Mouse (Mus musculus) liver, embryonic 16.5 days (tissue): Measurements from ENCODE around the gene Mapt. TPM values are rescaled to one million over a fixed set of nuclear protein-coding genes. Genes with fewer than 3 reads are reported as not detected.

Experiments
- ATAC-seq: fragments of 200-750 bp; cut with Nextera tagmentation; 2 replicates; pipeline ENCODE4 v1.8.0; 2017; ENCODE audit warnings: low read depth, mild to moderate bottlenecking, moderate number of reproducible peaks, moderate library complexity
- H3K27ac ChIP-seq: fragments of 300-500 bp; sonication (generic); 2 replicates; pipeline ENCODE4 v1.5.1; 2014; ENCODE audit warnings: mild to moderate bottlenecking, low read length
- H3K27me3 ChIP-seq: fragments of 300-500 bp; sonication (generic); 2 replicates; pipeline ENCODE4 v1.6.1; 2014; ENCODE audit warnings: low read depth, low read length, mixed read lengths; ENCODE audit not compliant: control insufficient read depth, insufficient read depth
- H3K36me3 ChIP-seq: fragments of 300-500 bp; sonication (generic); 2 replicates; pipeline ENCODE4 v1.6.1; 2014; ENCODE audit warnings: mild to moderate bottlenecking; ENCODE audit not compliant: control insufficient read depth, insufficient read depth
- H3K4me1 ChIP-seq: fragments of 300-500 bp; sonication (generic); 2 replicates; pipeline ENCODE4 v1.6.1; 2014; ENCODE audit warnings: low read depth, low read length, mixed read lengths; ENCODE audit not compliant: control insufficient read depth
- H3K4me2 ChIP-seq: fragments of 300-500 bp; sonication (generic); 2 replicates; pipeline ENCODE4 v1.6.1; 2014; ENCODE audit warnings: low read depth, low read length, mixed read lengths
- H3K4me3 ChIP-seq: fragments of 300-500 bp; sonication (generic); 2 replicates; pipeline ENCODE4 v1.5.1; 2014; ENCODE audit warnings: low read depth, mild to moderate bottlenecking, low read length
- H3K9ac ChIP-seq: fragments of 300-500 bp; sonication (generic); 2 replicates; pipeline ENCODE4 v1.6.1; 2014; ENCODE audit warnings: low read depth, low read length
- H3K9me3 ChIP-seq: fragments of 300-500 bp; sonication (generic); replicated peaks from 2 replicates; pipeline ENCODE4 v1.6.1; 2016; ENCODE audit warnings: low read length; ENCODE audit not compliant: control insufficient read depth
- WGBS: fragments of 180-500 bp; shearing (Covaris S2); extraction: QIAGEN DNeasy Blood & Tissue Kit; methylation state at CpG from one replicate; pipeline ENCODE4 v1.1.7; 2014; ENCODE audit not compliant: insufficient replicate concordance; 5-methylcytosine and 5-hydroxymethylcytosine counted together
- polyA plus RNA-seq: library from polyadenylated mRNA; unstranded; fragments of >200 nt; fragmentation: Nextera tagmentation; extraction: Ambion mirVana; gene quantifications from 2 replicates; pipeline ENCODE4 v1.2.1, GENCODE M21; 2015

Gene Mapt
- polyA plus RNA-seq, 1 experiment from 2014 or later, result 0.53 TPM

GRCm38 (mm10) chr11:104295145-104295544, 64.0 kb downstream of the Mapt start:
- Histone ChIP-seq H3K36me3 (no peaks in the 10 kb centered on the region), H3K9me3 (no peaks in the 10 kb centered on the region), H3K9ac (no peak overlapping the region), H3K27me3 (no peaks in the 10 kb centered on the region), H3K4me2 (no peak overlapping the region), H3K4me1 (peaks cover 24% of the 10 kb centered on the region), H3K4me3 (no peak overlapping the region), H3K27ac (no peak overlapping the region)
- ATAC-seq, result no peak
- WGBS, result 33% methylated on average over 5 of the region's 5 CpGs

DNA sequence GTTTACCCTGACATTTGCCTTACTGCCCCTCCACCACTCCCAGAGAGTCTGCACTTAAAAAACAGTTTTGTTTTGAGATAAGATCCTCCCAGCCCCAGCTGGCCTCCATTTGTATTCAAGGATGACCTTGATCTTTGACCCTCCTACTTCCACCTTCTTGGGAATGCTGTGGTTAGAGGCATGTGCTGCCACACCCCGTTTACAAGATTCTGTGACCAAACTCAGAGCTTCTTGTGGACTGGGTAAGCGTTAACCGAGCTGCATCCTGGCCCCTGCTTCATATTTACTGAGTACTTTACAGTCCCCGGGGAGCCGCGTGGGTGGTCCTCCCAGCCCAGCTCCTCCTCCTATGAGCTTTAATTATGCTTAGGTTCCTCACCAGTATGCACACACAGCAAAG, 64.5 kb downstream of the Mapt start:
- H3K9me3 ChIP-seq, result no peaks in the 10 kb centered on the region
- WGBS, result 23% methylated on average over 6 of the region's 6 CpGs
- H3K4me3 ChIP-seq, result no peak overlapping the region
- peaks cover 24% of the 10 kb centered on the region for H3K4me1 ChIP-seq
- peak overlapping the region; percentile 19; the same call in 1 of the 2 replicates for H3K27ac ChIP-seq
- no peak overlapping the region for H3K9ac ChIP-seq
- no peaks in the 10 kb centered on the region for H3K36me3 ChIP-seq
- H3K27me3 ChIP-seq, result no peaks in the 10 kb centered on the region
- ATAC-seq, result no peak
- H3K4me2 ChIP-seq, result no peak overlapping the region

- H3K27ac ChIP-seq, result no peak overlapping the region
- no peak overlapping the region for H3K4me3 ChIP-seq
- H3K27me3 ChIP-seq, result no peaks in the 10 kb centered on the region
- H3K9me3 ChIP-seq, result no peaks in the 10 kb centered on the region
- H3K4me2 ChIP-seq, result no peak overlapping the region
- H3K36me3 ChIP-seq, result no peaks in the 10 kb centered on the region
- H3K9ac ChIP-seq, result no peak overlapping the region
- ATAC-seq, result no peak
- peaks cover 23% of the 10 kb centered on the region for H3K4me1 ChIP-seq
- WGBS, result 77% methylated on average over 3 of the region's 3 CpGs
Measured at GRCm38 (mm10) chr11:104297671-104298070, 66.5 kb downstream of the Mapt start.

GRCm38 (mm10) chr11:104302628-104303027, 71.4 kb downstream of the Mapt start:
- Histone ChIP-seq H3K36me3 (no peaks in the 10 kb centered on the region), H3K4me1 (peaks cover 4% of the 10 kb centered on the region), H3K4me3 (no peak overlapping the region), H3K9me3 (no peaks in the 10 kb centered on the region), H3K27me3 (no peaks in the 10 kb centered on the region), H3K27ac (no peak overlapping the region), H3K9ac (no peak overlapping the region), H3K4me2 (no peak overlapping the region)
- WGBS, result 43% methylated on average over 12 of the region's 12 CpGs
- ATAC-seq, result no peak

DNA sequence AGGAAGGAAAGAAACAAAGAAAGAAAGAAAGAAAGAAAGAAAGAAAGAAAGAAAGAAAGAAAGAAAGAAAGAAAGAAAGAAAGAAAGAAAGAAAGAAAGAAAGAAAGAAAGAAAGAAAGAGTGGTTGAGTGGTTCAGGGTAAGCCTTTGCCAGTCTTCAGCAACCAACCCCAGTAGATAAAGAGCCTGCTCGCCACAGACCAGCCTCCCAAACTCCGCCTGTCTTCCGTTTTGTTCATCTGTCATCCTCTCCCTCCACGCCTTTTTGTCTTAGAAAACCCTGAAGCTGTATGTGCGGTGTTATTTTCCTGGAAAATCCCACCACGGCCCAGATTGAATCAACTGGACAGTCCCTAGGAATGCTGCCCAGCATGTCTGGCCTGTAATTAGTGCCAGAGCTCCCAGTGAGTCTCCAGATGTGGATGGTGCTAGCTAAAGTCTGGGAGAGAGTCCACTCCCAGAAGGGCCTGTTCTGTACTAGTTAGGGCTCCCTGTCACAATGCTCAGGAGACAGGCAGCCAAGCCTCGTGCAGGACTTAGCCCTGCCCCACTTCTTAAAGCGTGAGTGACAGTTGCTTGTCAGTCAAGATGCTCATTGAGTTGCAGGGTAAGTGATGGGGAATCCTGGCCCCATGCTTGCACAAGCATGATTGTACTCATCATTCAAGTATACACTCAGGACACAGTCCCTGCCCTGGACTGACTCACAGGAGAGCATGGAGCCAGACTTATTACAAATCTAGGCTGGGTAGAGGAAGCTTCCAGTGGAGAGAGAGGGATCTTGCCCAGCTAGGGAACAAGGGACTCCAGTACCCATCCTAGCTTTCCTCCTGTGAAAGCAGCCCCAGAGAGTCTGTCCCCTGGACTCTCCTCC, 72.1 kb downstream of the Mapt start:
- Histone ChIP-seq H3K4me3 (no peak overlapping the region), H3K4me1 (peaks cover 4% of the 10 kb centered on the region), H3K27ac (no peak overlapping the region), H3K27me3 (no peaks in the 10 kb centered on the region), H3K4me2 (no peak overlapping the region), H3K9me3 (no peaks in the 10 kb centered on the region), H3K36me3 (no peaks in the 10 kb centered on the region), H3K9ac (no peak overlapping the region)
- no peak for ATAC-seq
- 42% methylated on average over 8 of the region's 8 CpGs for WGBS

DNA sequence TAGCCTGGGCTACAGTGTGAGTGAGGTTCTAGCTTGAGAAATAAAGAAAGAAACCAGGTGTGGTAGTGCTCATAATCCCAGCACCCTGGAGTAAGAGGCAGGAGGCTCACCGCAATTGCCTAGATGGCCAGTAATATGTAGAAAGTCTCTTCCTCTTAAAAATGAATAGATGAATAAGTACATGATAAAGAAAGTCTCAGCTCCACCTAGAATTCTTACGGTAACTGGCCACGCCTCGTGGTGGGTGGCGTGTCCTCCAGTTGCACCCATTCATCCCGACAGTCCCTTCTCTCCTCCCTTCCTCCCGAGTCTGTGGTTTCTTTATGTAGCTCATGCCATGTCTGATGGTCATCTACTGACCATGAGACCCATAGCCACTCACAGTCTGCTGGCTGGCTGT, 74.5 kb downstream of the Mapt start:
- WGBS, result 46% methylated on average over 7 of the region's 7 CpGs

GRCm38 (mm10) chr11:104306483-104306882, 75.3 kb downstream of the Mapt start:
- H3K36me3 ChIP-seq, result no peaks in the 10 kb centered on the region
- H3K4me1 ChIP-seq, result peaks cover 21% of the 10 kb centered on the region
- H3K9ac ChIP-seq, result no peak overlapping the region
- WGBS, result 79% methylated on average over 13 of the region's 13 CpGs
- H3K27ac ChIP-seq, result no peak overlapping the region
- no peak overlapping the region for H3K4me2 ChIP-seq
- H3K9me3 ChIP-seq, result no peaks in the 10 kb centered on the region
- H3K4me3 ChIP-seq, result no peak overlapping the region
- no peak for ATAC-seq
- no peaks in the 10 kb centered on the region; the same call in 1 of the 2 replicates for H3K27me3 ChIP-seq

More for the DNA sequence above, 74.5 kb downstream of the Mapt start:
- no peak overlapping the region for H3K27ac ChIP-seq
- no peaks in the 10 kb centered on the region for H3K9me3 ChIP-seq
- H3K9ac ChIP-seq, result no peak overlapping the region
- H3K27me3 ChIP-seq, result no peaks in the 10 kb centered on the region
- H3K36me3 ChIP-seq, result no peaks in the 10 kb centered on the region
- no peak for ATAC-seq
- H3K4me2 ChIP-seq, result no peak overlapping the region
- peaks cover 18% of the 10 kb centered on the region for H3K4me1 ChIP-seq
- no peak overlapping the region for H3K4me3 ChIP-seq

DNA sequence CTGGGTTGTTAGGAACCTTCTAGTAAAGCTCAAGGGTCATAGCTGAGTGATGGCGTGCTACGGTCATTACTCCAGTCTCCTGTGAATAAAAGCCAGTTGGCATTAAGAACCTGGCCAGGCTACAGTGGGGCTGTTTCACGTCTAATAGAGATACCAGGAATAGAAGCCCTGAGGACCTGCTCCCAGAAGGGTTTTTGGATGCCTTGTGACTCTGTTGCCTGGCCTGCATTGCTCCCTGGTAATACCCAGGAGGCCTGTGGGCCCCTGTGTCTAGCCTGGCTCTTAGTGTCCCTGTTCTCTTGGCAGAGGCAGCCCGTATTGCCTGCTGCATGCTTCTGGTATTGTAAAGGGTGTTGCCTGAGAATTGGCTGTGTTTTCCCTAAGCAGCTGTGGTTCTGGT, 75.9 kb downstream of the Mapt start:
- H3K27me3 ChIP-seq, result no peaks in the 10 kb centered on the region; the same call in 1 of the 2 replicates
- no peak overlapping the region for H3K4me3 ChIP-seq
- H3K4me2 ChIP-seq, result no peak overlapping the region
- no peak overlapping the region for H3K27ac ChIP-seq
- no peaks in the 10 kb centered on the region for H3K9me3 ChIP-seq
- ATAC-seq, result no peak
- no peaks in the 10 kb centered on the region for H3K36me3 ChIP-seq
- H3K9ac ChIP-seq, result no peak overlapping the region
- H3K4me1 ChIP-seq, result peaks cover 21% of the 10 kb centered on the region
- 57% methylated on average over 4 of the region's 4 CpGs for WGBS
